Mouse (Mus musculus) limb, embryonic 14.5 days (tissue): ENCODE measurements around the gene Mrpl20. TPM values are rescaled to one million over a fixed set of nuclear protein-coding genes. Genes with fewer than 3 reads are reported as not detected.

Experiments
- ATAC-seq: fragments of 200-750 bp; cut with Nextera tagmentation; 2 replicates; pipeline ENCODE4 v1.8.0; 2017; ENCODE audit warnings: low read depth, moderate number of reproducible peaks, moderate TSS enrichment; ENCODE audit not compliant: low FRiP score
- DNase-seq: peaks from one replicate; pipeline ENCODE4 v3.0.0-alpha.2; 2015; ENCODE audit warnings: low spot score
- H3K27ac ChIP-seq: fragments of 300-500 bp; sonication (generic); replicated peaks from 2 replicates; pipeline ENCODE4 v1.5.1; 2014; ENCODE audit warnings: low read depth, mild to moderate bottlenecking, low read length, moderate library complexity, mixed read lengths
- H3K27me3 ChIP-seq: fragments of 300-500 bp; sonication (generic); 2 replicates; pipeline ENCODE4 v1.6.1; 2014; ENCODE audit warnings: low read length, mixed read lengths; ENCODE audit not compliant: control insufficient read depth, insufficient read depth
- H3K36me3 ChIP-seq: fragments of 300-500 bp; sonication (generic); 2 replicates; pipeline ENCODE4 v1.6.1; 2014; ENCODE audit warnings: mild to moderate bottlenecking, low read length, moderate library complexity, mixed read lengths; ENCODE audit not compliant: control insufficient read depth, insufficient read depth
- H3K4me1 ChIP-seq: fragments of 300-500 bp; sonication (generic); 2 replicates; pipeline ENCODE4 v1.6.1; 2014; ENCODE audit warnings: antibody characterized with exemption, low read length, mixed read lengths; ENCODE audit not compliant: control insufficient read depth, insufficient read depth
- H3K4me2 ChIP-seq: fragments of 300-500 bp; sonication (generic); replicated peaks from 2 replicates; pipeline ENCODE4 v1.6.1; 2014; ENCODE audit warnings: low read depth, mild to moderate bottlenecking, low read length, moderate library complexity; ENCODE audit not compliant: severe bottlenecking
- H3K4me3 ChIP-seq: fragments of 300-500 bp; sonication (generic); replicated peaks from 2 replicates; pipeline ENCODE4 v1.5.1; 2014; ENCODE audit warnings: low read length
- H3K9ac ChIP-seq: fragments of 300-500 bp; sonication (generic); 2 replicates; pipeline ENCODE4 v1.6.1; 2014; ENCODE audit warnings: mild to moderate bottlenecking, low read depth, low read length, moderate library complexity; ENCODE audit not compliant: severe bottlenecking
- H3K9me3 ChIP-seq: fragments of 300-500 bp; sonication (generic); 2 replicates; pipeline ENCODE4 v1.6.1; 2016; ENCODE audit warnings: low read length; ENCODE audit not compliant: control insufficient read depth
- POLR2A ChIP-seq: fragments of 200-500 bp; IDR thresholded peaks from 2 replicates; pipeline ENCODE4 v1.8.0; 2012; ENCODE audit warnings: inconsistent platforms, mild to moderate bottlenecking, moderate library complexity, borderline replicate concordance; ENCODE audit not compliant: insufficient read depth, insufficient read length; ENCODE audit errors: extremely low read depth
- WGBS: fragments of 180-500 bp; shearing (Covaris S2); extraction: QIAGEN DNeasy Blood & Tissue Kit; methylation state at CpG from one replicate; pipeline ENCODE4 v1.1.7; 2014; 5-methylcytosine and 5-hydroxymethylcytosine counted together
- polyA plus RNA-seq, 2 experiments: library from polyadenylated mRNA; depleted of rRNA in 1 of 2; stranded (reverse) in 1 of 2; unstranded in 1 of 2; fragments of >200 nt; fragmentation: Nextera tagmentation in 1 of 2; extraction: Ambion mirVana in 1 of 2; gene quantifications; 2 replicates each; pipeline versions ENCODE4 v1.2.1 to v1.2.3; 2012 to 2014

Gene Mrpl20
- polyA plus RNA-seq, 2 experiments, result 97.5 to 215 TPM

DNA sequence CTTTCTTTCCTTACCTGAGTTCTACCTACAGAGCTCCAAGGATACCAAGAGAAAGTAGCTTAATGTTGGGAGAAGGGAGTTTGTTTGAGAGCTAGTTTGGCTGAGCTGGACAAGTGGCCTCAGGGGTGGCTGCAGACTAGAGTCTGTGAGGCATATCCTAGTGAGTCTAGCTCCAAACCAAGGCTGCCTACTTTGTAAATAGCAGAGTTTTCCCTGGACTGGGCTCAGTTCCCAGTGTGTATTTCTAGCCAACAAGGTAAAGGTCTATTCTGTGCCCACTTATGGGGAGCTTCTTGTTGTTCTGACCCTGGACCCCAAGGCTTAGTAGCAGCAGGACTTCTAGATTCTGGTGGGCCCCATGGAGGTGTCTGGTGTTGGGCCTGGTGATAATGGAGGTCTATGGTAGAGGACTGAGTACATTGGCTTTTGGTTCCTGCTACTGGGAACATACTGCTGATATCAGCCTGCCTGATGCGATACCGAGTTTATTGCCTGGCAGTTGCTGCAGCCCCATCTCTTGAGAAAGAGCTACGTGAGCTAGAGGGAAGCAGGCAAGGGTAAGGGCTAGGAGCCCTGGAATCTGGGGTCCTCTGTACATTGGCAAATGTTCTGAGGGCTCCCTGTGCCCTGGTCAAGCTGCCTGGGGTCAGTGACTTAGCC is 47.2 kb downstream of the Mrpl20 start:
- no peak for DNase-seq
- H3K4me2 ChIP-seq, result no peak overlapping the region
- H3K9ac ChIP-seq, result no peak overlapping the region
- H3K36me3 ChIP-seq, result peaks cover 8% of the 10 kb centered on the region; the same call in 1 of the 2 replicates
- no peaks in the 10 kb centered on the region for H3K9me3 ChIP-seq
- no peak for ATAC-seq
- no peak for TF ChIP-seq POLR2A
- WGBS, result 94% methylated on average over 3 of the region's 3 CpGs
- no peaks in the 10 kb centered on the region for H3K27me3 ChIP-seq
- no peak overlapping the region for H3K27ac ChIP-seq
- no peak overlapping the region for H3K4me3 ChIP-seq
- peaks cover 12% of the 10 kb centered on the region; the same call in 1 of the 2 replicates for H3K4me1 ChIP-seq

DNA sequence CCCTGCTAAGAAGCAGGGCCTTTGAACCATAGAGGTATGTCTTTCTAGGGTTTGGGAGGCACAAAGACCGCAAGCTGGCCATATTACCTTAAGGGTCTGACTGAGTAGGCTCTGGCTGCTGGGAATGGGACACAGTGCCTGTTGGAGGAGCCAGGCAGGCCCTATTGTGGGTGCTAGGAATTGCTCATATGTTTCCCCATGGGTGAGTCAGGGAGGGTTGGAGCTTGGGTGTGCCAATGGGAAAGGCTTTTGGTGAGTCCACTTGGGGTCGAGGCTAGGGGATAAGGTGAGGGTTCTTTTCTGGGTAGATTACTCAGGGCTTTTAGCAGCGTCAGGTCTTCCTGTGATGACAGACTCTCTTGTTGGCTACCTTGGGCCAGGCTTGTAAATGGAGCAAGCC is 48.7 kb downstream of the Mrpl20 start:
- H3K9ac ChIP-seq, result no peak overlapping the region
- no peaks in the 10 kb centered on the region for H3K27me3 ChIP-seq
- H3K27ac ChIP-seq, result no peak overlapping the region
- ATAC-seq (no peak), DNase-seq (no peak)
- H3K4me3 ChIP-seq, result no peak overlapping the region
- H3K4me1 ChIP-seq, result peaks cover 12% of the 10 kb centered on the region; the same call in 1 of the 2 replicates
- peaks cover 20% of the 10 kb centered on the region for H3K36me3 ChIP-seq
- no peak overlapping the region for H3K4me2 ChIP-seq
- no peak for TF ChIP-seq POLR2A
- no peaks in the 10 kb centered on the region for H3K9me3 ChIP-seq
- 88% methylated on average over 3 of the region's 3 CpGs for WGBS

DNA sequence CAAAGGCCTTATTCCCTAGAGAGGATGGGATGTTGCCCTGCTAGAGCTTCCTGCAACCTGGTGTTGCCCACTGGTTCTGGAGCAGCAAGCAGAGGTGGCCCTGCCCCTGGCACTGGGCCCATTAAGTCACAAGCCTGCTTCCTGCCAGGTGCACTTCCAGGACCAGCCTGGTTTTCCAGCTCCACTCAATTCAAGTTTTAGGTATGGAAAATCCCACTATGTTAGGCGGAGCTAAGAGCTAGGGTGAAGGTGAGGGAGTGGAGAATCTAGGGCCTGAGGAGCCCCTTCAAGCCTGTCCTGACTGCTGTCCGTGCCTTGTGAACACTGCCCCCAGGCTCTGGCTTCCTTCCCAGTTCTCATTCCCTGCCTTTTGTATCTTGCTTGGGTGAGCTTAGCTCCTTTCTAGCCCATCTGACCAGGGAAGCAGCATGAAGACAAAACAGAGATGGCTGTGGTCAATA is 49.3 kb downstream of the Mrpl20 start:
- Histone ChIP-seq H3K4me2 (no peak overlapping the region), H3K9ac (no peak overlapping the region), H3K9me3 (no peaks in the 10 kb centered on the region), H3K27me3 (no peaks in the 10 kb centered on the region), H3K4me3 (no peak overlapping the region), H3K4me1 (peaks cover 12% of the 10 kb centered on the region; the same call in 1 of the 2 replicates), H3K36me3 (peaks cover 26% of the 10 kb centered on the region), H3K27ac (no peak overlapping the region)
- DNase-seq, result no peak
- ATAC-seq, result no peak
- WGBS, result 75% methylated on average over 2 of the region's 2 CpGs
- no peak for TF ChIP-seq POLR2A

DNA sequence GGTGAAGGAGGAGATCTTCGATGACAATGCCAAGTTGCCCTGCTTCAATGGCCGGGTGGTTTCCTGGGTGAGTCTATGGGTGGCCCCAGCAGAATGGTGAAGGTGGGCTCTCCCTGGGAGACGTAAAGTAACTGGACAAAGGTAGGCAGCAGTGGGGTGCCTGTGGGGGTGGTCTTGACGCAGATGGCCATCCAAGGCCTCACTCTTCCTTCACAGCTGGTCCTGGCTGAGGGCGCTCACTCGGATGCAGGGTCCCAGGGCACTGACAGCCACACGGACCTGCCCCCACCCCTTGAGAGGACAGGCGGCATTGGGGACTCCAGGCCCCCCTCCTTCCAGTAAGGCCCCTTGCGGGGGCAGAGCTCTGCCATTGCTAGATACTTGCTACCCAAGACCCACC is 50.7 kb downstream of the Mrpl20 start:
- no peaks in the 10 kb centered on the region for H3K27me3 ChIP-seq
- no peaks in the 10 kb centered on the region for H3K9me3 ChIP-seq
- H3K4me2 ChIP-seq, result no peak overlapping the region
- WGBS, result 90% methylated on average over 9 of the region's 9 CpGs
- H3K27ac ChIP-seq, result no peak overlapping the region
- peaks cover 39% of the 10 kb centered on the region for H3K36me3 ChIP-seq
- peaks cover 6% of the 10 kb centered on the region; the same call in 1 of the 2 replicates for H3K4me1 ChIP-seq
- no peak overlapping the region for H3K4me3 ChIP-seq
- no peak for TF ChIP-seq POLR2A
- no peak for DNase-seq
- H3K9ac ChIP-seq, result no peak overlapping the region
- ATAC-seq, result no peak

DNA sequence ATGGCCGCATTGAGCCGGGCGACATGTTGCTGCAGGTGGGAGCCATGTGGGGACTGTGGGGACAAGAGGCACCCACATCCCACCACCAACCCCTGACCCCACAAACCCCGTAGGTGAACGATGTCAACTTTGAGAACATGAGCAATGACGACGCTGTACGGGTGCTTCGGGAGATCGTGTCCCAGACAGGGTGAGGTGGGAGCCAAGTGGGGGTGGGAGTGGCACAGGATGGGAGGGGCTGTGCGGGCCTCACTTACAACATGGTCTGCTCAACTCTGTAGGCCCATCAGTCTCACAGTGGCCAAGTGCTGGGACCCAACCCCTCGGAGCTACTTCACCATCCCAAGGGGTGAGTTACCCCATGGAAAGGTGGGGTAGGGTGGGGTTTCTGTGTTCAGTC is 52.3 kb downstream of the Mrpl20 start:
- WGBS, result 95% methylated on average over 11 of the region's 12 CpGs
- Histone ChIP-seq H3K27me3 (no peaks in the 10 kb centered on the region), H3K4me2 (no peak overlapping the region), H3K4me1 (no peaks in the 10 kb centered on the region), H3K27ac (no peak overlapping the region), H3K36me3 (peaks cover 44% of the 10 kb centered on the region), H3K9me3 (no peaks in the 10 kb centered on the region), H3K4me3 (no peak overlapping the region), H3K9ac (no peak overlapping the region)
- no peak for ATAC-seq
- no peak for TF ChIP-seq POLR2A
- no peak for DNase-seq
